Mouse (Mus musculus) lung, postnatal 0 days (tissue): ENCODE measurements at regions not wholly inside any gene's neighbourhood (a gene's known extent, or its start where the extent isn't known, plus 50 kb on each side); places are given as distances from the start of the nearest gene placed in this dataset.

Experiments used
- ATAC-seq: fragments of 200-750 bp; cut with Nextera tagmentation; 2 replicates; pipeline ENCODE4 v1.8.0; 2017; ENCODE audit warnings: moderate library complexity
- DNase-seq: peaks from one replicate; pipeline ENCODE4 v3.0.0-alpha.2; 2016; ENCODE audit warnings: low spot score
- H3K27ac ChIP-seq: fragments of 300-500 bp; sonication (generic); 2 replicates; pipeline ENCODE4 v1.5.1; 2014; ENCODE audit warnings: antibody characterized with exemption, mild to moderate bottlenecking, low read length, mixed read lengths
- H3K27me3 ChIP-seq: fragments of 300-500 bp; sonication (generic); replicated peaks from 2 replicates; pipeline ENCODE4 v1.6.1; 2014; ENCODE audit warnings: low read length, mixed read lengths; ENCODE audit not compliant: insufficient read depth
- H3K36me3 ChIP-seq: fragments of 300-500 bp; sonication (generic); 2 replicates; pipeline ENCODE4 v1.6.1; 2014; ENCODE audit warnings: low read length, mixed read lengths; ENCODE audit not compliant: insufficient read depth
- H3K4me1 ChIP-seq: fragments of 300-500 bp; sonication (generic); 2 replicates; pipeline ENCODE4 v1.6.1; 2014; ENCODE audit warnings: antibody characterized with exemption, low read depth, low read length, mixed read lengths; ENCODE audit not compliant: insufficient read depth
- H3K4me2 ChIP-seq: fragments of 300-500 bp; sonication (generic); replicated peaks from 2 replicates; pipeline ENCODE4 v1.6.1; 2014; ENCODE audit warnings: low read depth, mild to moderate bottlenecking, low read length, moderate library complexity, mixed read lengths
- H3K4me3 ChIP-seq: fragments of 300-500 bp; sonication (generic); 2 replicates; pipeline ENCODE4 v1.5.1; 2014; ENCODE audit warnings: low read depth, low read length
- H3K9ac ChIP-seq: fragments of 300-500 bp; sonication (generic); replicated peaks from 2 replicates; pipeline ENCODE4 v1.6.1; 2014; ENCODE audit warnings: low read depth, mild to moderate bottlenecking
- H3K9me3 ChIP-seq: fragments of 300-500 bp; sonication (generic); 2 replicates; pipeline ENCODE4 v1.6.1; 2016; ENCODE audit warnings: low read length, mixed read lengths
- CTCF ChIP-seq: IDR thresholded peaks from 2 replicates; pipeline ENCODE4 v1.5.1; 2016; ENCODE audit warnings: antibody characterized with exemption, mild to moderate bottlenecking
- EP300 ChIP-seq: IDR thresholded peaks from 2 replicates; pipeline ENCODE4 v1.6.1; 2016; ENCODE audit warnings: antibody characterized with exemption, mild to moderate bottlenecking, control low read depth
- WGBS: fragments of 180-500 bp; shearing (Covaris S2); extraction: QIAGEN DNeasy Blood & Tissue Kit; methylation state at CpG from one replicate; pipeline ENCODE4 v1.1.7; 2014; 5-methylcytosine and 5-hydroxymethylcytosine counted together

DNA sequence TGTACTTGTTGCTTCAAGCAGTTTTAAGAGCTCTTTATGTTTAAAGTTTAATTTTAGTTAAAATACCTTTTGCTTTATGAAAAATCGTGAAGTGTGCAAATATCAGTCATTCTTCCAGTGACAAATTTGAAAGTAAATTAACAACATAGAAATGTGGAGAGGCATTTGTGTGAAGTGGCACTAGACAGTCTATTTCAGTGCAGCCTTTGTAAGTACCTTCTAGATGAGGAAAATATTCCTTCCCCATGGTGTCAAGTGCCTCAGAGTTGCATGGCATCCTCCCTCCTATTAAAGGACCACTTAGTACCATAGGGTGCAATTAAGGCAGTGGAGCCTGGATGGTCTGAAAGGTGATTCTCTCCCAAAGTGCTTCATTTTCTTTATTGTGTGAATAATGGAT, 64.6 kb upstream of the Gm8797 start:
- ATAC-seq = peak; percentile 97
- Histone ChIP-seq H3K4me2 (no peak overlapping the region), H3K4me1 (no peaks in the 10 kb centered on the region)

GRCm38 (mm10) chr3:5699528-5699927, 51.1 kb upstream of the Gm8797 start:
- H3K27me3 ChIP-seq = no peaks in the 10 kb centered on the region
- WGBS = 61% methylated on average over 1 of the region's 1 CpGs
- no peak for DNase-seq
- no peak overlapping the region for H3K4me2 ChIP-seq
- no peak overlapping the region for H3K4me3 ChIP-seq
- ATAC-seq = no peak
- no peaks in the 10 kb centered on the region for H3K4me1 ChIP-seq
- no peaks in the 10 kb centered on the region for H3K36me3 ChIP-seq
- H3K9ac ChIP-seq = no peak overlapping the region
- H3K9me3 ChIP-seq = no peaks in the 10 kb centered on the region
- TF ChIP-seq CTCF = no peak
- TF ChIP-seq EP300 = no peak
- H3K27ac ChIP-seq = no peak overlapping the region

More for the DNA sequence above, 64.6 kb upstream of the Gm8797 start:
- no peaks in the 10 kb centered on the region for H3K36me3 ChIP-seq
- peak; percentile 80 for DNase-seq
- WGBS = 40% methylated on average over 1 of the region's 1 CpGs
- TF ChIP-seq CTCF (no peak), EP300 (peak; percentile 88)
- H3K9ac ChIP-seq = no peak overlapping the region
- H3K27ac ChIP-seq = no peak overlapping the region
- no peaks in the 10 kb centered on the region for H3K9me3 ChIP-seq
- H3K4me3 ChIP-seq = no peak overlapping the region
- H3K27me3 ChIP-seq = no peaks in the 10 kb centered on the region
